Mouse (Mus musculus) CD4-positive helper T cell, adult 2 months (primary cell): Measurements from ENCODE around the gene Cst7.

Experiments used
- DNase-seq: peaks from one replicate; pipeline ENCODE4 v3.0.0-alpha.2; 2012; ENCODE audit warnings: low read depth, missing footprints, low spot score

Gene Cst7

DNA sequence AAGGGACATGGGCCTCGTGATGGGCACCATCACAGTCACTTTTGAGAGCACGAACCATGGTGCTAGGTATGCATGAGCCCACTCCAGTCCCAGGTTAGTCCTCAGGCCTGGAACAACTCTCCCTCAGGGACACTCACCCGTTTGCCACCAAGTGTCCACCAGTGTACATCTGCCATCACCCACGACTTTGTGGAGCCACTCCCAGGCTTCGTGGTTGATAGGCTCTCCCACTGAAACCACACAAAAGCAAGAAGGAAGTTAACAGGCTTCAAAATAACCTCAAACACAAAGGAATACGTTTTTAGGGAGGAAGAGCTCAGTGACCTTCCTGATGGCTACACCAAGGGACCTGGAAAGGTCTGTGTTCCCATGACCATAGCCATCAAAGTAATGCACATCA lies 56.9 kb downstream of the Cst7 start:
- no peak for DNase-seq
